Mouse (Mus musculus) embryonic facial prominence, embryonic 15.5 days (tissue): Measurements from ENCODE around the gene Mup20. TPM values are rescaled to one million over a fixed set of nuclear protein-coding genes. Genes with fewer than 3 reads are reported as not detected.
"Not testable (repeated sequence)": the region's sequence is repeated elsewhere in the genome, so short reads cannot be mapped to it uniquely, and the experiment has no call there.

Experiments used
- ATAC-seq: fragments of 200-750 bp; cut with Nextera tagmentation; 2 replicates; pipeline ENCODE4 v1.8.0; 2017; ENCODE audit warnings: low read depth, moderate TSS enrichment; ENCODE audit not compliant: insufficient number of reproducible peaks, low FRiP score, low TSS enrichment
- H3K27ac ChIP-seq: fragments of 300-500 bp; sonication (generic); replicated peaks from 2 replicates; pipeline ENCODE4 v1.5.1; 2015; ENCODE audit warnings: mild to moderate bottlenecking, inconsistent platforms
- H3K27me3 ChIP-seq: fragments of 300-500 bp; sonication (generic); 2 replicates; pipeline ENCODE4 v1.6.1; 2015; ENCODE audit warnings: inconsistent platforms
- H3K36me3 ChIP-seq: fragments of 300-500 bp; sonication (generic); 2 replicates; pipeline ENCODE4 v1.6.1; 2015; ENCODE audit warnings: mild to moderate bottlenecking, inconsistent platforms
- H3K4me1 ChIP-seq: fragments of 300-500 bp; sonication (generic); 2 replicates; pipeline ENCODE4 v1.6.1; 2015; ENCODE audit warnings: inconsistent platforms
- H3K4me2 ChIP-seq: fragments of 300-500 bp; sonication (generic); replicated peaks from 2 replicates; pipeline ENCODE4 v1.6.1; 2015; ENCODE audit warnings: mild to moderate bottlenecking, inconsistent platforms
- H3K4me3 ChIP-seq: fragments of 300-500 bp; sonication (generic); replicated peaks from 2 replicates; pipeline ENCODE4 v1.5.1; 2015; ENCODE audit warnings: mild to moderate bottlenecking, inconsistent platforms
- H3K9ac ChIP-seq: fragments of 300-500 bp; sonication (generic); 2 replicates; pipeline ENCODE4 v1.6.1; 2015; ENCODE audit warnings: inconsistent platforms
- H3K9me3 ChIP-seq: fragments of 300-500 bp; sonication (generic); replicated peaks from 2 replicates; pipeline ENCODE4 v1.6.1; 2016; ENCODE audit warnings: inconsistent platforms
- WGBS: fragments of 180-500 bp; shearing (Covaris S2); methylation state at CpG from one replicate; pipeline ENCODE4 v1.1.7; 2015; 5-methylcytosine and 5-hydroxymethylcytosine counted together
- polyA plus RNA-seq: library from polyadenylated mRNA; unstranded; fragments of >200 nt; fragmentation: Nextera tagmentation; extraction: Ambion mirVana; gene quantifications from 2 replicates; pipeline ENCODE4 v1.2.1, GENCODE M21; 2015

The Mup20 gene
- not detected in 2 replicates for polyA plus RNA-seq

- H3K36me3 ChIP-seq, H3K4me3 ChIP-seq, H3K27me3 ChIP-seq, H3K27ac ChIP-seq, ATAC-seq, H3K9me3 ChIP-seq, H3K4me1 ChIP-seq, H3K9ac ChIP-seq, H3K4me2 ChIP-seq: not testable (repeated sequence)
- 73% methylated on average over 3 of the region's 3 CpGs for WGBS
These were observed at the start of gene Mup20 for GRCm38 (mm10) chr4:62054058-62054457. Gene Mup20 (minus strand): TSS chr4:62054158.

GRCm38 (mm10) chr4:62103366-62103765 lies 49.4 kb upstream of the Mup20 start:
- H3K9me3 ChIP-seq, H3K9ac ChIP-seq, H3K4me1 ChIP-seq, H3K36me3 ChIP-seq, H3K4me3 ChIP-seq, ATAC-seq, H3K4me2 ChIP-seq, H3K27me3 ChIP-seq, H3K27ac ChIP-seq: not testable (repeated sequence)
- WGBS, result 47% methylated on average over 2 of the region's 2 CpGs

GRCm38 (mm10) chr4:62087953-62088352 lies 34.0 kb upstream of the Mup20 start:
- H3K9me3 ChIP-seq, result no peaks in the 10 kb centered on the region
- no peaks in the 10 kb centered on the region for H3K27me3 ChIP-seq
- H3K4me1 ChIP-seq, result no peaks in the 10 kb centered on the region
- 80% methylated on average over 2 of the region's 2 CpGs for WGBS
- no peaks in the 10 kb centered on the region for H3K36me3 ChIP-seq
- no peak overlapping the region for H3K27ac ChIP-seq
- ATAC-seq, result no peak
- no peak overlapping the region for H3K4me3 ChIP-seq
- H3K4me2 ChIP-seq, result no peak overlapping the region
- H3K9ac ChIP-seq, result no peak overlapping the region

GRCm38 (mm10) chr4:62087241-62087640 lies 33.3 kb upstream of the Mup20 start, which contains the start of gene Mup3:
Gene Mup3 (minus strand): TSS chr4:62087342.
- H3K4me1 ChIP-seq, result no peaks in the 10 kb centered on the region
- no peak within 1 kb of the TSS for H3K9ac ChIP-seq
- H3K36me3 ChIP-seq, result no peaks in the 10 kb centered on the region
- no peaks in the 10 kb centered on the region for H3K27me3 ChIP-seq
- no peak within 1 kb of the TSS for H3K4me2 ChIP-seq
- no peaks in the 10 kb centered on the region for H3K9me3 ChIP-seq
- no peak within 1 kb of the TSS for H3K4me3 ChIP-seq
- no peak for ATAC-seq
- H3K27ac ChIP-seq, result no peak within 1 kb of the TSS
- 63% methylated on average over 2 of the region's 2 CpGs for WGBS

GRCm38 (mm10) chr4:62082755-62083154 lies 28.8 kb upstream of the Mup20 start:
- H3K27me3 ChIP-seq, result no peaks in the 10 kb centered on the region
- H3K4me2 ChIP-seq, result no peak overlapping the region
- H3K9ac ChIP-seq, result no peak overlapping the region
- H3K36me3 ChIP-seq, result no peaks in the 10 kb centered on the region
- no peak overlapping the region for H3K27ac ChIP-seq
- H3K9me3 ChIP-seq, result no peaks in the 10 kb centered on the region
- no peak overlapping the region for H3K4me3 ChIP-seq
- no peak for ATAC-seq
- no peaks in the 10 kb centered on the region for H3K4me1 ChIP-seq

GRCm38 (mm10) chr4:62075126-62075525 lies 21.2 kb upstream of the Mup20 start:
- Histone ChIP-seq H3K9ac (no peak overlapping the region), H3K9me3 (no peaks in the 10 kb centered on the region), H3K36me3 (no peaks in the 10 kb centered on the region), H3K4me1 (no peaks in the 10 kb centered on the region), H3K4me3 (no peak overlapping the region), H3K27ac (no peak overlapping the region), H3K27me3 (no peaks in the 10 kb centered on the region), H3K4me2 (no peak overlapping the region)
- 64% methylated on average over 3 of the region's 3 CpGs for WGBS
- no peak for ATAC-seq

- not testable (repeated sequence) for H3K9ac ChIP-seq, H3K27ac ChIP-seq, ATAC-seq, H3K4me3 ChIP-seq, H3K4me2 ChIP-seq, H3K27me3 ChIP-seq, H3K36me3 ChIP-seq, H3K4me1 ChIP-seq, H3K9me3 ChIP-seq
- 80% methylated on average over 2 of the region's 2 CpGs for WGBS
These were observed 822 bp upstream of the Mup20 start for GRCm38 (mm10) chr4:62054780-62055179.

GRCm38 (mm10) chr4:62026281-62026680 lies 27.7 kb downstream of the Mup20 start:
- no peak for ATAC-seq
- H3K4me3 ChIP-seq, result no peak overlapping the region
- 85% methylated on average over 1 of the region's 1 CpGs for WGBS
- no peak overlapping the region for H3K4me2 ChIP-seq
- H3K36me3 ChIP-seq, result no peaks in the 10 kb centered on the region
- no peak overlapping the region for H3K9ac ChIP-seq
- no peaks in the 10 kb centered on the region for H3K4me1 ChIP-seq
- no peaks in the 10 kb centered on the region for H3K27me3 ChIP-seq
- H3K9me3 ChIP-seq, result no peaks in the 10 kb centered on the region
- H3K27ac ChIP-seq, result no peak overlapping the region

GRCm38 (mm10) chr4:62024256-62024959 lies 29.6 kb downstream of the Mup20 start:
- no peak for ATAC-seq
- Histone ChIP-seq H3K4me3 (no peak overlapping the region), H3K4me1 (no peaks in the 10 kb centered on the region), H3K9ac (no peak overlapping the region), H3K4me2 (no peak overlapping the region), H3K36me3 (no peaks in the 10 kb centered on the region), H3K9me3 (no peaks in the 10 kb centered on the region), H3K27ac (no peak overlapping the region), H3K27me3 (no peaks in the 10 kb centered on the region)
- 62% methylated on average over 2 of the region's 2 CpGs for WGBS

GRCm38 (mm10) chr4:62023646-62024045 lies 30.3 kb downstream of the Mup20 start:
- ATAC-seq, result no peak
- no peak overlapping the region for H3K9ac ChIP-seq
- H3K9me3 ChIP-seq, result no peaks in the 10 kb centered on the region
- H3K27ac ChIP-seq, result no peak overlapping the region
- no peak overlapping the region for H3K4me2 ChIP-seq
- WGBS, result 90% methylated on average over 4 of the region's 4 CpGs
- no peaks in the 10 kb centered on the region for H3K36me3 ChIP-seq
- H3K4me1 ChIP-seq, result no peaks in the 10 kb centered on the region
- H3K4me3 ChIP-seq, result no peak overlapping the region
- no peaks in the 10 kb centered on the region for H3K27me3 ChIP-seq

GRCm38 (mm10) chr4:62023120-62023519 lies 30.8 kb downstream of the Mup20 start:
- Histone ChIP-seq H3K4me2 (no peak overlapping the region), H3K27ac (no peak overlapping the region), H3K4me1 (no peaks in the 10 kb centered on the region), H3K36me3 (no peaks in the 10 kb centered on the region), H3K27me3 (no peaks in the 10 kb centered on the region), H3K9ac (no peak overlapping the region), H3K9me3 (no peaks in the 10 kb centered on the region), H3K4me3 (no peak overlapping the region)
- ATAC-seq, result no peak
- 80% methylated on average over 2 of the region's 2 CpGs for WGBS

- not testable (repeated sequence) for H3K27ac ChIP-seq, H3K27me3 ChIP-seq, H3K9ac ChIP-seq, H3K9me3 ChIP-seq, H3K4me2 ChIP-seq, ATAC-seq, H3K4me3 ChIP-seq, H3K36me3 ChIP-seq, H3K4me1 ChIP-seq
These were observed 33.4 kb downstream of the Mup20 start for GRCm38 (mm10) chr4:62020511-62020910.
